Mouse (Mus musculus): Measurements from ENCODE around the gene Mgat1.
"Not testable (repeated sequence)": the region's sequence is repeated elsewhere in the genome, so short reads cannot be mapped to it uniquely, and the experiment has no call there.

Mgat1 gene

GRCm38 (mm10) chr11:49264081-49264480 lies 20.1 kb downstream of the Mgat1 start:
- DNase-seq (ENCODE audit: low spot score) = no peak

- no peak for DNase-seq (ENCODE audit: low spot score)
Measured at GRCm38 (mm10) chr11:49264622-49265021, 20.6 kb downstream of the Mgat1 start.

DNA sequence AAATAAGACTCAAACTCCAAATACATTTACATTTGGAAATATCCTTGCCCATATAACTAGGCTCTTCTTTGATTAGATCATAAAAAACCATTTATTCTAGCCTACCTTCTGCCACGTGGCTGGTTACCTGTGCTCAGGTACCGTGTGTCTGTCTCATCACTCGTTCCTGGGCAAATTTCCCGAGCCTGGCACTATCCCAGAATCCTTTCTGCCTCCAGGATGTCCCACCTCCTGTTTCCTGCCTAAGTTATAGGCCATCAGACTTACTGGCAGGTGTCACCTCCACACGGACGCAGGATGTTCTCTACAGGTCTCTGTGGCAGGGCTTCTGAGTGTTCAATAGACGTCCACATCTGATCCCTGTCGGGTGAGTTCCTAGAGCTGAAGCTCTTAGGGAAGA lies 21.1 kb downstream of the Mgat1 start:
- DNase-seq (ENCODE audit: low spot score) = no peak

DNA sequence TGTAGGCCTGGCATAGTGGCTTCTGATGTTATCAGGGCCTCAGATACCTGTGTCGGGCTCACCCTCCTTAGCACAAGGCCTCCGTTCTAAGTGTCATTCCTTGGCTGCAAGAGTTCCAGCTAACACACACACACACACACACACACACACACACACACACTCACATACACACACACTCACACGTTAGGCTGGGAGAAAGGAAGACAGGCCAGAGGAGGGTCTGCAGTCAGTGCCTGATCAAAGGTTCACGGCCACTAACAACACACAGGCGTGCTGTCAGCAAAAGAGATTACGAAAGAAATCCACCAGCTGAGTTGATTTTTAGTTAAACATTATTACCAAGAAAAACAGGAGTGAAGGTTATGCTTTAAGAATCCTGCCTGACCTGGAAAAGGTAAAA lies 22.7 kb downstream of the Mgat1 start:
- DNase-seq (ENCODE audit: low spot score) = no peak

DNA sequence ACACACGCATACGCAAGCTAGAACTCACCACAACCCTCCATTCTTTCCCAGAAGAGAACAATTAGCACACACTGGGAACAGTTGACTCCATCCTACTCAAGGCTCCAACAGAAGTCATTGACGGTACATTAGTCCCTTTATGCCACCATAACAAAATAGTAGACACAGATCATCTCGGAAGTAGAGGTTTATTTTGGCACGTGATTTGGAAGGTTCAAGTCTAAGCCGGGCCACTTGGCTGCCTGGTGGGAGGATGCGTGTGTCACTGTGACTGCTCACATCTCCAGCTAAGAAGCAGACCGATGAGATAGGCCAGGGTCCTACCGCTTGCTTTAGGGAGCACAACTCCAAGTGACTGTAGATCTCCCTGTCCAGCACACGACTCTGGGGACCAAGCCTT lies 23.3 kb downstream of the Mgat1 start:
- peak; percentile 43 for DNase-seq (ENCODE audit: low spot score)

DNA sequence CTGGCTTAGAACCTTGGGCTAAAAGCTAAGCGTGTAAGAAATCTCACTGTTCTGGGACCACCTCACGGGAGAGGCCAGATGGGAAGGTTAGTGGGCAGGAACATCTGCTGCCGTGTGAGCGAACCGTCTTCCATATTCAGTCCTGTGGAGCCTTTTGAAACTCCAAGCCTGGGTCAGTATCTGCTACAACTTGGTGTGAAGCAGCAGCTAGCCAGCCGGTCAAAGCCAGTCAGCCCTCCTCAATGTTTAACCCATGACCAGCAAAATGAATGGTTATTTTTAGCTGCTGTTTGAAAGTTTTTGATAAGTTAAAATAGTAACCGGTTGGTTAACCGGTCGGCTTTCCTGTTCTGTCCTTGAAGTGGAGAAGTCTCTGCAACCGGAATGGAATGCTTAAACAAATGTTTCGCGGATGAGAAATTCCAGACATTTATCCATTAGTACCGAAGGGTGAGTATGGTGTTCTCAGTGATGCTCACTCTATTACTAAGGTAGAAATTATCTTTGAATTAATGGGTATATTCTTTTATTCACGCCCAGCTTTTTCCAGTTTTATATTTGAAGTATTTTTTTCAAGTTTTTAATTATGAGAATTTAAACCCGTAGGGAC lies 24.1 kb downstream of the Mgat1 start:
- no peak for DNase-seq (ENCODE audit: low spot score)

GRCm38 (mm10) chr11:49269761-49270160 lies 25.8 kb downstream of the Mgat1 start:
- no peak for DNase-seq (ENCODE audit: low spot score)

- DNase-seq (ENCODE audit: low spot score) = no peak
Measured at GRCm38 (mm10) chr11:49270368-49270767, 26.4 kb downstream of the Mgat1 start.

GRCm38 (mm10) chr11:49271334-49271733 lies 27.3 kb downstream of the Mgat1 start:
- peak; percentile 80 for DNase-seq (ENCODE audit: low spot score)

DNA sequence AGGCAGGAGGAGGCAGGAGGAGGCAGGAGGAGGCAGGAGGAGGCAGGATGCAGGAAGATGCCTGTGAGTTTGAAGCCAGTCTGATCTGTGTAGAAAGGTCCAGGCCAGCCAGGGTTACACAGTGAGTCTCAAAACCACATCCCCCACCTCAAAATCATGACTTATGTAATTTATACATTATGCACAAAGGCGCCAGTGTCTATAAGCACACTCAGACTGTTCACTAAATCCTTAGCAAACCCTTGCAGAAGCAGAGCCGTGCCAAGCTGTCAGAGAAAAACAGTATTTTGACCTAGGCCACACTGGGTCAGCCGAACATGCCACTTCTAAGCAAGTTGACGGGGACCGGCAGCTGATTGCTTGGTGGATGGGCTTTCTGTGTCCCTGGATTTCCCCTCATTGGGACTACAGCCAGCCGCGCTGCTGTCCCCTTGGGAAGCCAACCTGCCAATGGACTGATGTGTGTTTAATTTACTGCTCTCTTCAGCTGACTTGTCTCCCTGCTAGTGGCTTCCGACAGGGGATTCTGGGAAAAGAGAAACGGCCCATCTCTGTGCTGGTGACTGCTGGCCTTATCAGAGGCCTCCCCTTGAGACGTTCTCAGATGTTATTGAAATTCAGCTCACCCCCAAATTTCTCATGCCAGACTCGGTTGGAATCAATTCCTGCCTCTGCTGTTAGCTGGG lies 30.0 kb downstream of the Mgat1 start:
- DNase-seq (ENCODE audit: low spot score) = no peak

- DNase-seq (ENCODE audit: low spot score) = no peak
Measured at GRCm38 (mm10) chr11:49278222-49278621, 34.2 kb downstream of the Mgat1 start, which contains the start of gene Olfr1393. Gene Olfr1393 (plus strand): TSS chr11:49278304.

DNA sequence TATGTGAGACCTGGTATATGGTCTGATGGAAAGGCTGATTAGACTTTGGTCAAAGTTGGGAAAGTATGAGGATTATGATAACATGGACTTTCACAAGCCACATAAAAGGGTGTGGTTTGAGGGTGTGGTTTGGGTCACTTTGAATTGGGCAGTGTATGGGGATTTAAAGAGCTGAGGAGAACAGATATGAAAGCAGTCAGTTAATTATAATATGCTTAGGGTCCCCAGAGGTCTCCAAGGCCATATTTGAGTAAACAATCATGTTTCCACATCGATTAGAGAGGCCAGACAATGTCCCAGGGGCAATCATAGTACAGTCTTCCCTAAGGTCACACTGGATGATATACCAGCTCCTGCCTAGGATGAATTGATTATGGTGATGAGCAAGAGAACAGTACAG lies 41.0 kb downstream of the Mgat1 start, which contains the start of gene Olfr1392:
TSS of gene Olfr1392 (plus strand) at position 301 of the 400 bp plus-strand sequence.
- not testable (repeated sequence) for DNase-seq (ENCODE audit: low spot score)

- no peak for DNase-seq (ENCODE audit: low spot score)
Measured at GRCm38 (mm10) chr11:49287251-49287650, 43.3 kb downstream of the Mgat1 start.

- DNase-seq (ENCODE audit: low spot score) = no peak
Measured at GRCm38 (mm10) chr11:49292777-49293176, 48.8 kb downstream of the Mgat1 start.

DNA sequence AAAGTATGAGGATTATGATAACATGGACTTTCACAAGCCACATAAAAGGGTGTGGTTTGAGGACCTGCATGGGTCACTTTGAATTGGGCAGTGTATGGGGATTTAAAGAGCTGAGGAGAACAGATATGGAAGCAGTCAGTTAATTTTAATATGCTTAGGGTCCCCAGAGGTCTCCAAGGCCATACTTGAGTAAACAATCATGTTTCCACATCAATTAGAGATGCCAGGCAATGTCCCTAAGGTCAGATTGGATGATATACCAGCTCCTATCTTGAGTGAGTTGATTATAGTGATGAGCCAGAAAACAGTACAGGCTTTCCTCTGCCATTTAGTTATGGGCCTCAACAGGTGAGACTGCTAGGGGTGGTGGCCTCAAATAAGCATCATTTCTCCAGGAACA lies 60.5 kb downstream of the Mgat1 start, which contains the start of gene Olfr10:
TSS of gene Olfr10 (plus strand) at position 301 of the 400 bp plus-strand sequence.
- DNase-seq (ENCODE audit: low spot score) = no peak

DNA sequence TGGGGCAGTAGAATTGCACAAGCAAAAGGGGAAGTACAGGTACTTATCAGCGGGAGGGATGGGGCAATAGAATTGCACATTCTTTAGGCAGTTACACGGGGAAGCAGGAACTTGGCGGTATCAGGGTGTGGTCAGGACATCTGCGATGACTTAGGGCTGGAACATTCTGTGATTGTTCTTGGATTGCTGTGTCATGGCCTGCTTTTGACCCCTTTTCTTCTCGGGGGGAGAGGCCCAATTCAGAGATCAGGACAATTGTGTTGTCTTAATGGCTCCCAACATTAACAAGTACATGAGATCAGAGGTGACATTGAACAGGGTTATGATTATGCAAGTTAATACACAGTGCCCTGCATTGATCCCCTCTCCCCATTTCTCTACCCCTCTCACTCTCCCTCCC lies 64.6 kb downstream of the Mgat1 start:
- DNase-seq (ENCODE audit: low spot score) = not testable (repeated sequence)

All from adipocyte (in vitro differentiated cells).